Comparison of ENCODE assay signal across 7 mouse cellular contexts in genomic region chr8:89271381-89272355, GRCm38 (mm10).
A peak's percentile ranks its signal among the peaks of the same experiment; 100 is the strongest.
DNase-seq lines count a peak whose midpoint lies in the region; ATAC-seq lines count a peak whose summit lies in the region.

No protein-coding gene starts in this region.

- peak overlapping the region; percentile 31 for H3K4me3 ChIP-seq in lung, embryonic 15.5 days
- H3K4me3 ChIP-seq in intestine, embryonic 14.5 days (ENCODE audit: low read depth, low read length): peak overlapping the region; percentile 30
- H3K4me3 ChIP-seq in neural tube, embryonic 13.5 days: peak overlapping the region; percentile 35

- H3K36me3 ChIP-seq in lung, embryonic 15.5 days: no peaks in the 10 kb centered on the region
- no peaks in the 10 kb centered on the region for H3K36me3 ChIP-seq in intestine, embryonic 14.5 days (ENCODE audit: control insufficient read depth, insufficient read depth, low read length)
- no peaks in the 10 kb centered on the region for H3K36me3 ChIP-seq in neural tube, embryonic 13.5 days

- no peaks in the 10 kb centered on the region for H3K4me1 ChIP-seq in lung, embryonic 15.5 days
- H3K4me1 ChIP-seq in intestine, embryonic 14.5 days (replicated peaks; ENCODE audit: control insufficient read depth, insufficient read depth, low read length): no peaks in the 10 kb centered on the region
- peaks cover 20% of the 10 kb centered on the region for H3K4me1 ChIP-seq in neural tube, embryonic 13.5 days (replicated peaks)

- H3K27ac ChIP-seq in lung, embryonic 15.5 days: no peak overlapping the region
- H3K27ac ChIP-seq in intestine, embryonic 14.5 days (ENCODE audit: low read depth): no peak overlapping the region
- peak overlapping the region; percentile 81 for H3K27ac ChIP-seq in neural tube, embryonic 13.5 days (replicated peaks)

- peak overlapping the region; percentile 64 for H3K4me2 ChIP-seq in lung, embryonic 15.5 days
- H3K4me2 ChIP-seq in intestine, embryonic 14.5 days (ENCODE audit: low read length): peak overlapping the region; percentile 71
- H3K4me2 ChIP-seq in neural tube, embryonic 13.5 days: peak overlapping the region; percentile 65

- WGBS in lung, embryonic 15.5 days: 24% methylated on average over 22 of the region's 22 CpGs
- WGBS in intestine, embryonic 14.5 days: 19% methylated on average over 22 of the region's 22 CpGs
- 4% methylated on average over 22 of the region's 22 CpGs for WGBS in neural tube, embryonic 13.5 days

- no peaks in the 10 kb centered on the region for H3K9me3 ChIP-seq in lung, embryonic 15.5 days
- H3K9me3 ChIP-seq in intestine, embryonic 14.5 days (ENCODE audit: control insufficient read depth, low read length): no peaks in the 10 kb centered on the region
- H3K9me3 ChIP-seq in neural tube, embryonic 13.5 days: no peaks in the 10 kb centered on the region

- no peak overlapping the region for H3K9ac ChIP-seq in lung, embryonic 15.5 days
- H3K9ac ChIP-seq in intestine, embryonic 14.5 days (ENCODE audit: low read length): no peak overlapping the region
- H3K9ac ChIP-seq in neural tube, embryonic 13.5 days: peak overlapping the region; percentile 54

- no peak for DNase-seq in lung, adult 18-20 months
- peak; percentile 66 for DNase-seq in embryo, embryonic 11 days
- no peak for DNase-seq in intestine, embryonic 14.5 days (ENCODE audit: low spot score)
- no peak for DNase-seq in adrenal gland, postnatal 36 days
- no peak for DNase-seq in layer of hippocampus, postnatal 25 days (ENCODE audit: extremely low spot score in 1 of 2, low spot score in 1 of 2)

- peaks cover 28% of the 10 kb centered on the region for H3K27me3 ChIP-seq in lung, embryonic 15.5 days
- peaks cover 18% of the 10 kb centered on the region; the same call in 1 of the 2 replicates for H3K27me3 ChIP-seq in intestine, embryonic 14.5 days (replicated peaks; ENCODE audit: control insufficient read depth, insufficient read depth, low read length)
- H3K27me3 ChIP-seq in neural tube, embryonic 13.5 days: peaks cover 8% of the 10 kb centered on the region; the same call in 1 of the 2 replicates

- no peak for ATAC-seq in lung, embryonic 15.5 days (ENCODE audit: borderline replicate concordance, extremely low read depth, low FRiP score, low TSS enrichment)
- ATAC-seq in intestine, embryonic 14.5 days (replicated peaks; ENCODE audit: low FRiP score, low TSS enrichment, low read depth): no peak
- peak; percentile 95 for ATAC-seq in neural tube, embryonic 13.5 days (ENCODE audit: low read depth)
